Mouse (Mus musculus) liver, adult 2 months (tissue): ENCODE measurements at regions not wholly inside any gene's neighbourhood (a gene's known extent, or its start where the extent isn't known, plus 50 kb on each side); places are given as distances from the start of the nearest gene placed in this dataset.

ENCODE experiments used
- CTCF ChIP-seq: fragments of 200-500 bp; IDR thresholded peaks from 2 replicates; pipeline ENCODE4 v1.5.1; 2011; ENCODE audit warnings: low read depth, low read length, control low read depth
- POLR2A ChIP-seq: fragments of 200-500 bp; IDR thresholded peaks from 2 replicates; pipeline ENCODE4 v1.6.1; 2011; ENCODE audit warnings: low read length, control low read depth; ENCODE audit not compliant: insufficient read depth; ENCODE audit errors: extremely low read depth

DNA sequence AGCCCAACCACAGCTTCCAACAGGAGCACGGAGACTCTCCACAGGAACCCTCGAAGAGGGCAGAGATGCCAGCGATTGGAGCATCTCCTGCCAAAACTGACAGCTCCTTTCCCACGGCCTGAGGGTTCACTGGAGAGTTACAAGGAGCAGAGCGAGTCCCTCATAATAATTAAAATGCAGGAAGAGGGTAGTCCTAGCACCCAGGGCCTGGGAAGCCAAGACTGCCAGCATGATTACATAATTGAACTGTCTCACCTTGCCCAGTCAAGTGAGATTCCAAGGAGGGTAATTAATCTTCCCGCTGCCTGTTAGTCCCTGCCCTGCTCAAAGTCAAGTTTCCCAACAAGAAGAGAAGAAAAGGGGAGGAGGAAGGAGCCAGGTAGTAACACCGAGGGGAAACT is 319.5 kb upstream of the Noct start:
- no peak for TF ChIP-seq CTCF
- TF ChIP-seq POLR2A: no peak
